Mouse (Mus musculus) T-helper 1 cell (primary cell): Measurements from ENCODE around the gene Dazl.

ENCODE experiments used
- in situ Hi-C: fragments of 300-600 bp; cut with MboI, MseI; formaldehyde crosslinking; loops from one replicate; pipeline ENCODE4 v1.15.1; 2025; ENCODE audit warnings: high pct_unique_total_duplicates

Gene Dazl

GRCm38 (mm10) chr17:50293241-50293731, at the start of gene Dazl:
Gene Dazl, minus strand, starts transcription at chr17:50293636.
- in situ Hi-C loops, result no loop called here

- in situ Hi-C loops, result loop anchor here (10.0 kb wide), 1 partner anchor 397 kb away; no protein-coding TSS in a partner anchor
Observed at GRCm38 (mm10) chr17:50341850-50342544, 48.6 kb upstream of the Dazl start.

GRCm38 (mm10) chr17:50338901-50339300, 45.5 kb upstream of the Dazl start:
- in situ Hi-C loops, result loop anchor here (10.0 kb wide), 1 partner anchor 456 kb away; no protein-coding TSS in a partner anchor

- in situ Hi-C loops, result loop anchor here (10.0 kb wide), 1 partner anchor 459 kb away; no protein-coding TSS in a partner anchor
Observed at GRCm38 (mm10) chr17:50335776-50336175, 42.3 kb upstream of the Dazl start.

GRCm38 (mm10) chr17:50334694-50335093, 41.3 kb upstream of the Dazl start:
- in situ Hi-C loops, result loop anchor here (10.0 kb wide), 1 partner anchor 460 kb away; no protein-coding TSS in a partner anchor

GRCm38 (mm10) chr17:50332012-50332300, 38.5 kb upstream of the Dazl start:
- in situ Hi-C loops, result loop anchor here (10.0 kb wide), 1 partner anchor 463 kb away; no protein-coding TSS in a partner anchor

GRCm38 (mm10) chr17:50331171-50332011, 38.0 kb upstream of the Dazl start:
- in situ Hi-C loops, result loop anchor here (10.0 kb wide), 1 partner anchor 463 kb away; no protein-coding TSS in a partner anchor

- in situ Hi-C loops, result loop anchor here (10.0 kb wide), 1 partner anchor 465 kb away; no protein-coding TSS in a partner anchor
Observed at GRCm38 (mm10) chr17:50330245-50330644, 36.8 kb upstream of the Dazl start.

- in situ Hi-C loops, result no loop called here
Observed at GRCm38 (mm10) chr17:50324658-50325057, 31.2 kb upstream of the Dazl start.

GRCm38 (mm10) chr17:50318810-50319209, 25.4 kb upstream of the Dazl start:
- in situ Hi-C loops, result no loop called here

- in situ Hi-C loops, result no loop called here
Observed at GRCm38 (mm10) chr17:50316216-50317150, 23.0 kb upstream of the Dazl start.

GRCm38 (mm10) chr17:50310148-50310802, 16.8 kb upstream of the Dazl start:
- in situ Hi-C loops, result no loop called here

- in situ Hi-C loops, result no loop called here
Observed at GRCm38 (mm10) chr17:50309512-50310072, 16.2 kb upstream of the Dazl start.

- in situ Hi-C loops, result no loop called here
Observed at GRCm38 (mm10) chr17:50308880-50309279, 15.4 kb upstream of the Dazl start.

GRCm38 (mm10) chr17:50308059-50308647, 14.7 kb upstream of the Dazl start:
- in situ Hi-C loops, result no loop called here

- in situ Hi-C loops, result no loop called here
Observed at GRCm38 (mm10) chr17:50302867-50303266, 9.4 kb upstream of the Dazl start.

- in situ Hi-C loops, result no loop called here
Observed at GRCm38 (mm10) chr17:50300171-50300841, 6.9 kb upstream of the Dazl start.

GRCm38 (mm10) chr17:50298821-50299220, 5.4 kb upstream of the Dazl start:
- in situ Hi-C loops, result no loop called here

- in situ Hi-C loops, result no loop called here
Observed at GRCm38 (mm10) chr17:50294726-50295125, 1.3 kb upstream of the Dazl start.
